Mouse (Mus musculus) neural tube, embryonic 15.5 days (tissue): ENCODE measurements around the gene Gm42878. TPM values are rescaled to one million over a fixed set of nuclear protein-coding genes. Genes with fewer than 3 reads are reported as not detected.
A peak's percentile ranks its signal among the peaks of the same experiment; 100 is the strongest.

Source experiments
- ATAC-seq: fragments of 200-750 bp; cut with Nextera tagmentation; 2 replicates; pipeline ENCODE4 v1.8.0; 2017; ENCODE audit warnings: mild to moderate bottlenecking, moderate TSS enrichment, moderate library complexity; ENCODE audit not compliant: low FRiP score
- H3K27ac ChIP-seq: fragments of 300-500 bp; sonication (generic); replicated peaks from 2 replicates; pipeline ENCODE4 v1.5.1; 2015; ENCODE audit warnings: mild to moderate bottlenecking, inconsistent platforms
- H3K27me3 ChIP-seq: fragments of 300-500 bp; sonication (generic); replicated peaks from 2 replicates; pipeline ENCODE4 v1.6.1; 2015; ENCODE audit warnings: inconsistent platforms
- H3K36me3 ChIP-seq: fragments of 300-500 bp; sonication (generic); 2 replicates; pipeline ENCODE4 v1.6.1; 2015; ENCODE audit warnings: inconsistent platforms
- H3K4me1 ChIP-seq: fragments of 300-500 bp; sonication (generic); 2 replicates; pipeline ENCODE4 v1.6.1; 2015; ENCODE audit warnings: inconsistent platforms
- H3K4me2 ChIP-seq: fragments of 300-500 bp; sonication (generic); 2 replicates; pipeline ENCODE4 v1.6.1; 2015; ENCODE audit warnings: inconsistent platforms, mild to moderate bottlenecking, moderate library complexity
- H3K4me3 ChIP-seq: fragments of 300-500 bp; sonication (generic); replicated peaks from 2 replicates; pipeline ENCODE4 v1.5.1; 2015; ENCODE audit warnings: mild to moderate bottlenecking, inconsistent platforms
- H3K9ac ChIP-seq: fragments of 300-500 bp; sonication (generic); replicated peaks from 2 replicates; pipeline ENCODE4 v1.6.1; 2015; ENCODE audit warnings: mild to moderate bottlenecking, inconsistent platforms
- H3K9me3 ChIP-seq: fragments of 300-500 bp; sonication (generic); replicated peaks from 2 replicates; pipeline ENCODE4 v1.6.1; 2016; ENCODE audit warnings: inconsistent platforms
- WGBS: fragments of 180-500 bp; shearing (Covaris S2); methylation state at CpG from one replicate; pipeline ENCODE4 v1.1.7; 2015; ENCODE audit warnings: mixed read lengths; 5-methylcytosine and 5-hydroxymethylcytosine counted together
- polyA plus RNA-seq: library from polyadenylated mRNA; unstranded; fragments of >200 nt; fragmentation: Nextera tagmentation; extraction: Ambion mirVana; gene quantifications from 2 replicates; pipeline ENCODE4 v1.2.1, GENCODE M21; 2015

The Gm42878 gene
- not detected in 2 replicates for polyA plus RNA-seq

GRCm38 (mm10) chr5:121544910-121545792, at the start of gene Gm42878, which contains the start of gene Adam1a:
Gene Gm42878 (minus strand): TSS chr5:121545482.
Gene Adam1a (minus strand): TSS chr5:121545482.
- H3K27ac ChIP-seq: peak within 1 kb of the TSS; percentile 96
- H3K4me3 ChIP-seq: peak within 1 kb of the TSS; percentile 100
- peak within 1 kb of the TSS; percentile 94 for H3K4me2 ChIP-seq
- H3K27me3 ChIP-seq: no peaks in the 10 kb centered on the region
- peaks cover 46% of the 10 kb centered on the region for H3K4me1 ChIP-seq
- no peaks in the 10 kb centered on the region for H3K36me3 ChIP-seq
- peak within 1 kb of the TSS; percentile 95 for H3K9ac ChIP-seq
- WGBS: under 1% methylated on average over 53 of the region's 97 CpGs
- peak; percentile 56 for ATAC-seq
- H3K9me3 ChIP-seq: no peaks in the 10 kb centered on the region

DNA sequence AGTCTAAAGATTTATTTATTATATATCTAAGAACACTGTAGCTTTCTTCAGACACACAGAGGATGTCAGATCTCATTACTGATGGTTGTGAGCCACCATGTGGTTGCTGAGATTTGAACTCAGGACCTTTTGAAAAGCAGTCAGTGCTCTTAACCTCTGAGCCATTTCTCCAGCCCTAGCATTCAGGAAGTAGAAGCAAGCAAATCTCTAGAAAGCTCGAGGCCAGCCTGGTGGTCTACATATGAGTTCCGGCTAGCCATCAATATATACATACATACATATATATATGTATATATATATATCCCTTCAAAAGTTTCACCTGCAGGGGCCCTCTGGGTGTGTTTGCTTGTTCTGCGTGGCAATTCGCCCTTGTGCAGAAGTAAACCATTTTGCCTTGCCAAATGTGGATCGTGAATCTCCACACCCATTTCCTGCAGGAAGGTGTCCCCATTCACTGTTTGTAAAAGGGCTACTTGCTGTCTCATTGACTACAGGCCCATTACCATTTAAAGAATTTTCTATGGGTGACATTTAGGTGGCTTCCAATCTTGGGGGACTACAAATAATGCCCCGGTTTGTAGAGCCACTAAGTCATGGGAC, 49.5 kb upstream of the Gm42878 start:
- Histone ChIP-seq H3K9me3 (no peaks in the 10 kb centered on the region), H3K27me3 (0 out of 2 replicates have a peak, but pooled peaks cover 2% of the 10 kb centered on the region), H3K4me2 (peak overlapping the region; percentile 99), H3K4me1 (peaks cover 38% of the 10 kb centered on the region), H3K36me3 (no peaks in the 10 kb centered on the region), H3K9ac (no peak overlapping the region), H3K4me3 (no peak overlapping the region), H3K27ac (peak overlapping the region; percentile 84)
- ATAC-seq: no peak
- whole genome bisulfite sequencing: 86% methylated on average over 6 of the region's 6 CpGs

GRCm38 (mm10) chr5:121593451-121594401, 48.4 kb upstream of the Gm42878 start, which contains the start of gene Aldh2:
Gene Aldh2 (minus strand): TSS chr5:121593824.
- Histone ChIP-seq H3K27ac (peak within 1 kb of the TSS; percentile 84), H3K27me3 (0 out of 2 replicates have a peak, but pooled peaks cover 2% of the 10 kb centered on the region), H3K4me3 (peak within 1 kb of the TSS; percentile 72), H3K4me2 (peak within 1 kb of the TSS; percentile 99), H3K9me3 (no peaks in the 10 kb centered on the region), H3K4me1 (peaks cover 38% of the 10 kb centered on the region), H3K36me3 (no peaks in the 10 kb centered on the region), H3K9ac (peak within 1 kb of the TSS; percentile 79)
- WGBS: 2% methylated on average over 47 of the region's 47 CpGs
- ATAC-seq: peak; percentile 89

- peak overlapping the region; percentile 99 for H3K4me2 ChIP-seq
- WGBS: 4% methylated on average over 33 of the region's 33 CpGs
- no peaks in the 10 kb centered on the region for H3K36me3 ChIP-seq
- H3K9me3 ChIP-seq: no peaks in the 10 kb centered on the region
- H3K9ac ChIP-seq: peak overlapping the region; percentile 79
- peak overlapping the region; percentile 72 for H3K4me3 ChIP-seq
- H3K27ac ChIP-seq: peak overlapping the region; percentile 84
- peak; percentile 32; the same call in 1 of the 2 replicates for ATAC-seq
- 0 out of 2 replicates have a peak, but pooled peaks cover 2% of the 10 kb centered on the region for H3K27me3 ChIP-seq
- peaks cover 38% of the 10 kb centered on the region for H3K4me1 ChIP-seq
Observed at GRCm38 (mm10) chr5:121592816-121593407, 47.6 kb upstream of the Gm42878 start.

GRCm38 (mm10) chr5:121592064-121592815, 47.0 kb upstream of the Gm42878 start:
- 0 out of 2 replicates have a peak, but pooled peaks cover 2% of the 10 kb centered on the region for H3K27me3 ChIP-seq
- no peak overlapping the region for H3K9ac ChIP-seq
- H3K4me1 ChIP-seq: peaks cover 38% of the 10 kb centered on the region
- WGBS: 69% methylated on average over 11 of the region's 11 CpGs
- no peaks in the 10 kb centered on the region for H3K36me3 ChIP-seq
- H3K27ac ChIP-seq: no peak overlapping the region
- peak overlapping the region; percentile 99 for H3K4me2 ChIP-seq
- no peak for ATAC-seq
- peak overlapping the region; percentile 72 for H3K4me3 ChIP-seq
- no peaks in the 10 kb centered on the region for H3K9me3 ChIP-seq

- Histone ChIP-seq H3K36me3 (no peaks in the 10 kb centered on the region), H3K9ac (no peak overlapping the region; the same call in 1 of the 2 replicates), H3K4me3 (no peak overlapping the region), H3K9me3 (no peaks in the 10 kb centered on the region), H3K4me1 (peaks cover 39% of the 10 kb centered on the region), H3K27me3 (0 out of 2 replicates have a peak, but pooled peaks cover 2% of the 10 kb centered on the region), H3K4me2 (peak overlapping the region; percentile 15), H3K27ac (no peak overlapping the region)
- ATAC-seq: no peak
- 71% methylated on average over 11 of the region's 11 CpGs for WGBS
Observed at GRCm38 (mm10) chr5:121591417-121592063, 46.3 kb upstream of the Gm42878 start.

DNA sequence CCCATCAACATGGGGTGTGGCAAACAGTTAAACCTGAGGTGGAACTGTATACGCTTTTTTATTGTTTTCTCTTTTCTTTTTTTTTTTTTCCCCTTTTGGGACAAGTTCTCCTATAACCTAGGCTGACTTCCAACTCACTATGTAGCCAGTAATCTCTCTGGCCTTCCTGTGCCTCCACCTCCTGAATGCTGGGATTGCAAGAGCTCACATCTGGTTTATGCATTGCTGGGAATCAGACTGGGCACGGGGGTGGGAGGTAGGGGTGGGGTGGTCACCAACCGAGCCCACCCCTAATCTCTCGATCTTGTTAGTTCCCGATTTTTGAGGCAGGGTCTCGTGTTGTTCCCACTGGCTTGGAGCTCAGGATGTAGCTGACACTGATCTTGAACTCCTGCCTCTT, 44.6 kb upstream of the Gm42878 start:
- Histone ChIP-seq H3K27me3 (no peaks in the 10 kb centered on the region), H3K4me3 (no peak overlapping the region), H3K9ac (no peak overlapping the region), H3K36me3 (no peaks in the 10 kb centered on the region), H3K4me1 (peaks cover 42% of the 10 kb centered on the region), H3K4me2 (no peak overlapping the region), H3K27ac (no peak overlapping the region), H3K9me3 (no peaks in the 10 kb centered on the region)
- ATAC-seq: no peak
- WGBS: 92% methylated on average over 6 of the region's 6 CpGs

GRCm38 (mm10) chr5:121586400-121587039, 41.2 kb upstream of the Gm42878 start:
- no peaks in the 10 kb centered on the region for H3K36me3 ChIP-seq
- H3K9me3 ChIP-seq: no peaks in the 10 kb centered on the region
- H3K27ac ChIP-seq: no peak overlapping the region
- H3K4me3 ChIP-seq: no peak overlapping the region
- WGBS: 82% methylated on average over 6 of the region's 6 CpGs
- no peaks in the 10 kb centered on the region for H3K27me3 ChIP-seq
- no peak for ATAC-seq
- peaks cover 10% of the 10 kb centered on the region for H3K4me1 ChIP-seq
- H3K4me2 ChIP-seq: no peak overlapping the region
- no peak overlapping the region for H3K9ac ChIP-seq

DNA sequence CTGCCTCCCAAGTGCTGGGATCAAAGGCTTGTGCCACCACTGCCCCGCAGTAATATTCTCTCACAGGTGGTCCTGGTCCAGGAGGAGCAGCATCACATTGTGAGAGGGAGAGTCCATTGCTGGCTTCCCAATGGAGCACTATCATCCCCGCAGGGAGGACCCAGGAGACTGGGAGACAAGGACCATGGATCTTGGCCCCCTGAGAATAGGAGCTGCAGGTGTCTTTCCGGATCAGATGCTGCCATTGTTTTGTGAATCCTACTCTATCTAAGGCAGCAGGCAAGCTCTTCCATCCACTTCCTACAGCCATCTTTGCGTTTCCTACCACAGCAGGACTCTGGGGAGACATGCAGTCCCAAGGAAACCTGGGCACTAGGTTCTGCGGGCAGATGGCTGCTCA, 40.4 kb upstream of the Gm42878 start:
- H3K4me2 ChIP-seq: no peak overlapping the region
- no peak overlapping the region for H3K27ac ChIP-seq
- H3K9ac ChIP-seq: no peak overlapping the region
- WGBS: 87% methylated on average over 5 of the region's 5 CpGs
- H3K27me3 ChIP-seq: no peaks in the 10 kb centered on the region
- ATAC-seq: no peak
- no peaks in the 10 kb centered on the region for H3K9me3 ChIP-seq
- H3K36me3 ChIP-seq: no peaks in the 10 kb centered on the region
- H3K4me3 ChIP-seq: no peak overlapping the region
- peaks cover 4% of the 10 kb centered on the region for H3K4me1 ChIP-seq
